Comparison of ENCODE assay signal across 8 mouse cellular contexts in the genomic region with DNA sequence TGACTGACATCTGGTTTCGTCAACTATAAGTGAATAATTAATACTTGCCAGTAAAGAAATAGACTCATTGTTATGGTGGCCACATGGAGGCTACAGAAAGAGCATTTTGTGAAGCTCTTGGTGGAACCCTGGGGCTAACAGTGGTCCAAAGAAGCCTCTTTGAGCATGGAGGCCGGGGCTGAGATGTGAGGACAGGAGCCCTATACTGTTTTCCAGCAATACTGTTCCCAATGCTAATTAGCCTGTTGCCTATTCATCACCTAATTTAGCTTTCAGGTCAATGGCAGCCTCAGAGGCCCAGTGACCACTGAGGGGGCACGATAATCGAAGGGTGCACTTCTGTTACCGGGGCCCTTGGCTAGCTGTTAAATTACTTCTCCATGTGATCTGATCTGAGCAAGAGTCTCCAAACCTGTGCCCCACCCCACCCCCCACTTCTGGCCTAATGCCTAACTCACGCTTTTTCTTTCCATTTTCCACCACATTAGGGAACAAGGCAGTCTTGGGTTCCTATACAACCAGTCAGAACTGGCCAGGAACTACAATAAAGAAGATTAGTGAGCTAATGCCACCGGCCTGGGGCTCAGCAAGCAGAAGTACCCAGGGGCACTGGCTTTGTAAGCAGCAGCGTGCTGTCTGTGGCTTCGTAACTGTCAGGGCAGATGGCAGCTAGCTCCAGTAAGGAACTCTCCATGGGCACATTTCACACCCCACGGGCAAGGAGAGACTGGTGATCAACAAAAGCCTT. TPM values are rescaled to one million over a fixed set of nuclear protein-coding genes. Genes with fewer than 3 reads are reported as not detected.
DNase-seq lines count a peak whose midpoint lies in the region; ATAC-seq lines count a peak whose summit lies in the region.

No protein-coding gene starts in this region.

- 0 out of 2 replicates have a peak overlapping the region, but pooled peaks have one; percentile 99 for H3K4me2 ChIP-seq in heart, embryonic 15.5 days
- peak overlapping the region; percentile 68 for H3K4me2 ChIP-seq in hindbrain, embryonic 12.5 days (replicated peaks)

- no peak overlapping the region for H3K9ac ChIP-seq in heart, embryonic 15.5 days
- H3K9ac ChIP-seq in hindbrain, embryonic 12.5 days: peak overlapping the region; percentile 89

- H3K4me1 ChIP-seq in heart, embryonic 15.5 days (replicated peaks): peaks cover 18% of the 10 kb centered on the region
- H3K4me1 ChIP-seq in hindbrain, embryonic 12.5 days: peaks cover 42% of the 10 kb centered on the region

- peaks cover 12% of the 10 kb centered on the region for H3K27me3 ChIP-seq in heart, embryonic 15.5 days
- no peaks in the 10 kb centered on the region for H3K27me3 ChIP-seq in hindbrain, embryonic 12.5 days

- no peaks in the 10 kb centered on the region for H3K9me3 ChIP-seq in heart, embryonic 15.5 days (replicated peaks)
- H3K9me3 ChIP-seq in hindbrain, embryonic 12.5 days (replicated peaks): no peaks in the 10 kb centered on the region

- no peaks in the 10 kb centered on the region for H3K36me3 ChIP-seq in heart, embryonic 15.5 days
- 0 out of 2 replicates have a peak, but pooled peaks cover 3% of the 10 kb centered on the region for H3K36me3 ChIP-seq in hindbrain, embryonic 12.5 days

- no peak overlapping the region for H3K4me3 ChIP-seq in heart, embryonic 15.5 days
- H3K4me3 ChIP-seq in hindbrain, embryonic 12.5 days: peak overlapping the region; percentile 70

- no peak overlapping the region for H3K27ac ChIP-seq in heart, embryonic 15.5 days
- H3K27ac ChIP-seq in hindbrain, embryonic 12.5 days: peak overlapping the region; percentile 90

- no peak for ATAC-seq in heart, embryonic 15.5 days (replicated peaks; ENCODE audit: insufficient number of reproducible peaks, insufficient read depth, low FRiP score, low read depth)
- ATAC-seq in hindbrain, embryonic 12.5 days (ENCODE audit: low FRiP score): peak; percentile 64

- whole genome bisulfite sequencing in heart, embryonic 15.5 days: 76% methylated on average over 10 of the region's 10 CpGs
- 28% methylated on average over 10 of the region's 10 CpGs for WGBS in hindbrain, embryonic 12.5 days

- no peak for DNase-seq in heart, postnatal 10 days
- peak; percentile 64 to 67 for DNase-seq in cerebellum, adult 18-20 months
- DNase-seq in naive thymus-derived CD4-positive, alpha-beta T cell, adult 2 months (ENCODE audit: low read depth): peak; percentile 53
- no peak for DNase-seq in Muller cell, postnatal 12 days (ENCODE audit: inconsistent ontology term)
- no peak for DNase-seq in right cerebral cortex, postnatal 4 days
- no peak for DNase-seq in adrenal gland, adult 2 months

- intact Hi-C loops in heart, postnatal 10 days (cut with DNase I): no loop called here

RNA-seq across cellular contexts. Expression of gene Cyfip2, which starts 2.7 kb away (rescaled TPM):
- polyA plus RNA-seq in heart, embryonic 15.5 days (2015; fragmentation: Nextera tagmentation; extraction: Ambion mirVana): 7.2 and 12.1 TPM in 2 replicates
- total RNA-seq in heart, postnatal 10 days (2021): 10 to 100 TPM; 29.5 to 35.3 TPM
- polyA plus RNA-seq in hindbrain, embryonic 12.5 days (2016; fragmentation: Nextera tagmentation; extraction: Ambion mirVana): 65.1 and 68.3 TPM in 2 replicates
- total RNA-seq in adrenal gland, adult 2 months (2021): 10 to 100 TPM; 68.1 to 95.2 TPM
- 24.4 and 34.7 TPM in 2 replicates for polyA plus RNA-seq in adrenal gland, adult 2 months (2012; rRNA removed)

Comparison
In these comparisons a context has a peak if more than half of its experiments do, and no peak if none do; other contexts are left out.
1. DNase-seq: peak in cerebellum, adult 18-20 months (2 of 2) and naive thymus-derived CD4-positive, alpha-beta T cell, adult 2 months (single experiment); none in heart, postnatal 10 days (0 of 2), Muller cell, postnatal 12 days (single experiment), right cerebral cortex, postnatal 4 days (single experiment) and adrenal gland, adult 2 months (single experiment).